Mouse (Mus musculus): ENCODE results near the gene Rbm4b. TPM values are rescaled to one million over a fixed set of nuclear protein-coding genes. Genes with fewer than 3 reads are reported as not detected.

Rbm4b gene
- total and polyA plus RNA-seq, 3 experiments: 7.0 to 11.1 TPM; not detected in 1

DNA sequence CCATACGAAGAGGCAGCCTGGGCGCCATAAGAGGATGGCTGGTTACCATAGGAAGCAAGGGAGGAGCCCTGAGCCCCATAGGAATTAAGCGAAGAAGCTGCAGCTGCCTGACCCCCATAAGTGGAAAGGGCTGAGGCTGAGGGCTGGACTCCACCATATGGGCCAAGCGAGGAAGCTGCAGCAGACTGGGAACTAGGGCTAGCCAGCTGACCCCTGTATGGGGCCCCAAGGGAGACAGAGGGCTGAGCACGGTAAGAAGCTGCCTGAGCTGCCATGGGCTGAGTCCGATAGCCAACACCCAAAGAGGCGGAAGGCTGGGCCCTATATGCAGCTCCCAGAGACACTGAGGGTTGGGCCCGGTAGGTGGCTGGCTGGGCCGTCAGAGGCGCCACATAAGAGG, 47.0 kb downstream of the Rbm4b start:
- Histone ChIP-seq H3K79me2 (ENCODE audit: control insufficient read depth, insufficient read depth, low read length, poor library complexity) (peaks cover 89% of the 10 kb centered on the region), H3K9ac (ENCODE audit: control insufficient read depth, low read depth, low read length, poor library complexity, severe bottlenecking) (no peak overlapping the region)
- TF ChIP-seq SMC3 (IDR thresholded peaks at IDR 0.05; ENCODE audit: low read depth, low read length) (no peak), TBP (IDR thresholded peaks at IDR 0.05; ENCODE audit: low read depth, low read length) (no peak), CTCF (IDR thresholded peaks at IDR 0.05 in 2 of 3, conservative IDR thresholded peaks at IDR 0.05 in 1 of 3; ENCODE audit: control insufficient read depth in 1 of 3, insufficient read depth in 1 of 3, low read depth in 2 of 3, low read length in 3 of 3, poor library complexity in 1 of 3, severe bottlenecking in 1 of 3) (no peak), CHD1 (IDR thresholded peaks at IDR 0.05; ENCODE audit: low read depth, low read length) (no peak), MAFK (IDR thresholded peaks at IDR 0.05; ENCODE audit: borderline replicate concordance, low read depth, low read length) (no peak), ETS1 (IDR thresholded peaks at IDR 0.05; ENCODE audit: low read depth, low read length) (no peak), TAL1 (IDR thresholded peaks at IDR 0.05; ENCODE audit: low read length) (no peak)

DNA sequence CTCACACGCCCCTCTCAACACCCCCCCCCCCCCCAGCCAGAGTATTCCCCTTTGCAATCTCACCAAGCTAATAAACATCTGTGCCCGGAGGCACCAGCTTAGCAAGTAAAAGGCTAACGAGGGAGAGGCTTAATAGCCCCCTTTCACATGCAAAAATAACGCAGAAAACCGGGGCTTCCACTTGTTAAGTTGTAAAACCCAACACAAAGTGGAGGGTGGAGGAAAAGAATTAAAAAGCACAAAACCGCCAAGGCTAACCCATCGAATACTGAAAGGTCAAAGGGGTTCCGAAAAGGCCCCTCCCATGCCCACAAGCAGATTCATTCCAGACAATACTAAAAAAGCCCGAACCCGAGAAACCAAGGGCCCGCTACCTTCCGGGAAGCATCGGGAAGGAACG, 54.0 kb downstream of the Rbm4b start:
- H3K4me1 ChIP-seq (ENCODE audit: control insufficient read depth in 1 of 2, insufficient read depth in 2 of 2, low read length in 2 of 2): peaks cover 0 to 4% of the 10 kb centered on the region in 2 experiments; a peak in 3 of 4 replicates
- H3K27me3 ChIP-seq (ENCODE audit: control insufficient read depth in 1 of 2, insufficient read depth in 2 of 2, low read length in 2 of 2): no peaks in the 10 kb centered on the region
- peaks cover 5 to 35% of the 10 kb centered on the region in 2 experiments for H3K36me3 ChIP-seq (ENCODE audit: control insufficient read depth in 1 of 2, insufficient read depth in 2 of 2, low read length in 2 of 2)
- no peaks in the 10 kb centered on the region for H3K9me3 ChIP-seq (replicated peaks; ENCODE audit: insufficient read depth, low read length)
- peak overlapping the region; percentile 88 for H3K9ac ChIP-seq (ENCODE audit: control insufficient read depth, low read depth, low read length, poor library complexity, severe bottlenecking)
- H3K79me2 ChIP-seq (ENCODE audit: control insufficient read depth, insufficient read depth, low read length, poor library complexity): peaks cover 63% of the 10 kb centered on the region
- H3K4me3 ChIP-seq (ENCODE audit: control insufficient read depth in 1 of 2, insufficient read depth in 1 of 2, low read depth in 2 of 2, low read length in 2 of 2): peak overlapping the region; percentile 67 to 68
- peak; percentile 32 for DNase-seq (ENCODE audit: low read depth, low spot score)
- no peak overlapping the region for H3K27ac ChIP-seq (ENCODE audit: control insufficient read depth, low read depth, low read length)
- TF ChIP-seq CHD1 (IDR thresholded peaks at IDR 0.05; ENCODE audit: low read depth, low read length) (peak; percentile 66; the same call in 1 of the 2 replicates), TAL1 (IDR thresholded peaks at IDR 0.05; ENCODE audit: low read length) (no peak)

More for the DNA sequence above, 47.0 kb downstream of the Rbm4b start:
- Histone ChIP-seq H3K36me3 (ENCODE audit: control insufficient read depth in 1 of 2, insufficient read depth in 2 of 2, low read length in 2 of 2) (peaks cover 34 to 36% of the 10 kb centered on the region in 2 experiments), H3K27me3 (ENCODE audit: control insufficient read depth in 1 of 2, insufficient read depth in 2 of 2, low read length in 2 of 2) (no peaks in the 10 kb centered on the region), H3K9me3 (replicated peaks; ENCODE audit: insufficient read depth, low read length) (no peaks in the 10 kb centered on the region), H3K4me3 (ENCODE audit: control insufficient read depth in 1 of 2, insufficient read depth in 1 of 2, low read depth in 2 of 2, low read length in 2 of 2) (no peak overlapping the region), H3K4me1 (ENCODE audit: control insufficient read depth in 1 of 2, insufficient read depth in 2 of 2, low read length in 2 of 2) (peaks cover 0 to 4% of the 10 kb centered on the region in 2 experiments; a peak in 3 of 4 replicates), H3K27ac (ENCODE audit: control insufficient read depth, low read depth, low read length) (no peak overlapping the region)
- no peak for DNase-seq (ENCODE audit: low read depth, low spot score)

DNA sequence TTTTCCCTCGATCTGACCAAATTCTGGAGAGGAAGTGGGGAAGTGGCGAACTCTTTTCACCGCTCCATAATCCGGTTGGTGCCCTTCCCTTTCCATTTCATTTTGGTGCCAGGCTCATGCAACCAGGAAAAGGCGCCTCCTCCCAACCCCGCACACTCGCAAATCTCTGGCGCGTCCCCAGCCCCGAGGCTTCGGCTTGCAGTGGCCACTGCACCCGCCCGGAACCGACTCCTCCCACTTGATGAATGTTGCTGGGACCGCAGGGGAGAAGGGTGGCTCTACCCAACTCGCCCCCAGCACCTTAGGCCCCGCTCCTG, 54.4 kb downstream of the Rbm4b start:
- H3K4me1 ChIP-seq (ENCODE audit: control insufficient read depth in 1 of 2, insufficient read depth in 2 of 2, low read length in 2 of 2): peaks cover 0 to 4% of the 10 kb centered on the region in 2 experiments; a peak in 2 of 4 replicates
- no peak for DNase-seq (ENCODE audit: low read depth, low spot score)
- H3K27ac ChIP-seq (ENCODE audit: control insufficient read depth, low read depth, low read length): peak overlapping the region; percentile 91; the same call in 1 of the 2 replicates

More for the DNA sequence above, 54.4 kb downstream of the Rbm4b start:
- Histone ChIP-seq H3K79me2 (ENCODE audit: control insufficient read depth, insufficient read depth, low read length, poor library complexity) (peaks cover 60% of the 10 kb centered on the region), H3K4me3 (ENCODE audit: control insufficient read depth in 1 of 2, insufficient read depth in 1 of 2, low read depth in 2 of 2, low read length in 2 of 2) (peak overlapping the region; percentile 67 to 68), H3K36me3 (ENCODE audit: control insufficient read depth in 1 of 2, insufficient read depth in 2 of 2, low read length in 2 of 2) (peaks cover 5 to 31% of the 10 kb centered on the region in 2 experiments), H3K27me3 (ENCODE audit: control insufficient read depth in 1 of 2, insufficient read depth in 2 of 2, low read length in 2 of 2) (no peaks in the 10 kb centered on the region), H3K9me3 (replicated peaks; ENCODE audit: insufficient read depth, low read length) (no peaks in the 10 kb centered on the region), H3K9ac (ENCODE audit: control insufficient read depth, low read depth, low read length, poor library complexity, severe bottlenecking) (peak overlapping the region; percentile 88)
- TF ChIP-seq KAT2A (conservative IDR thresholded peaks at IDR 0.05; ENCODE audit: low read depth, low read length) (no peak), UBTF (IDR thresholded peaks at IDR 0.05; ENCODE audit: borderline replicate concordance, insufficient read depth, low read depth, low read length) (0 out of 2 replicates have a peak, but pooled peaks have one; percentile 33)
